22 mouse cellular contexts compared by ENCODE assay signal in the genomic region with DNA sequence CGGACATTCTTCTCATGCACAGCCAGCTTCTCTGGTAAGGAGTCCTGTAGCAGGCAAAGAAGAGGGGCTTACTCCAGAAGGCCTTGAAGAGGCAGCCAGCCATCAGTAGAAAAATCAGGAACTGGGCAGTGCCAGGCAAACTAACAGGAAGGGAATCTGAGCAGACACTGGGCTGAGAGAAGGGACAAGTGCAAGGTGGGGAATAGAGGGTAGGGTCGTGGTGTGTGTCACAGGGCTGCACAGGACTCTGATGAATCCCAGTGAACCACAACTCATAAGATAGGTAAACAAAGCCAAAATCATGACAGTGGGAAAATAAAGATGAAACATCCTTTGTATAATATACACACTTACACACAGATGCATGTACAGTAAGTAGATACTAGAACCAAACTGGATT. TPM values are rescaled to one million over a fixed set of nuclear protein-coding genes. Genes with fewer than 3 reads are reported as not detected.
DNase-seq lines count a peak whose midpoint lies in the region; ATAC-seq and TF ChIP-seq lines count a peak whose summit lies in the region.
"Had no signal": no experiment of that assay in that cellular context is flagged by ENCODE, and none has a peak within 500 bp of the region (broad histone marks: within the 10 kb centered on the region; RNA-seq: fewer than 3 reads in every experiment).

No protein-coding gene starts in this region.

- peak overlapping the region; percentile 38; the same call in 1 of the 2 replicates for H3K27ac ChIP-seq in kidney, embryonic 14.5 days (ENCODE audit: low read depth, low read length)
- H3K27ac ChIP-seq in kidney, embryonic 15.5 days = peak overlapping the region; percentile 35
- H3K27ac ChIP-seq in kidney, embryonic 16.5 days (ENCODE audit: low read length) = peak overlapping the region; percentile 33; the same call in 1 of the 2 replicates
- peak overlapping the region; percentile 42; the same call in 1 of the 2 replicates for H3K27ac ChIP-seq in kidney, postnatal 0 days

- H3K4me3 ChIP-seq in kidney, embryonic 14.5 days (ENCODE audit: low read length) = no peak overlapping the region
- no peak overlapping the region for H3K4me3 ChIP-seq in kidney, embryonic 15.5 days (replicated peaks)
- no peak overlapping the region for H3K4me3 ChIP-seq in kidney, embryonic 16.5 days (ENCODE audit: low read length)
- H3K4me3 ChIP-seq in kidney, postnatal 0 days (replicated peaks; ENCODE audit: low read depth, low read length) = no peak overlapping the region

- H3K4me1 ChIP-seq in kidney, embryonic 14.5 days (ENCODE audit: control insufficient read depth, insufficient read depth, low read length) = no peaks in the 10 kb centered on the region
- peaks cover 7% of the 10 kb centered on the region for H3K4me1 ChIP-seq in kidney, embryonic 15.5 days
- no peaks in the 10 kb centered on the region; the same call in 1 of the 2 replicates for H3K4me1 ChIP-seq in kidney, embryonic 16.5 days (ENCODE audit: insufficient read depth, low read length)
- H3K4me1 ChIP-seq in kidney, postnatal 0 days (replicated peaks; ENCODE audit: insufficient read depth, low read length) = no peaks in the 10 kb centered on the region; the same call in 1 of the 2 replicates

- TF ChIP-seq CTCF in kidney, postnatal 0 days (IDR thresholded peaks at IDR 0.05; ENCODE audit: low read depth) = no peak

- H3K9me3 ChIP-seq in kidney, embryonic 14.5 days (ENCODE audit: control insufficient read depth, low read length) = no peaks in the 10 kb centered on the region
- no peaks in the 10 kb centered on the region for H3K9me3 ChIP-seq in kidney, embryonic 15.5 days (replicated peaks)
- H3K9me3 ChIP-seq in kidney, embryonic 16.5 days (ENCODE audit: low read length) = no peaks in the 10 kb centered on the region
- no peaks in the 10 kb centered on the region for H3K9me3 ChIP-seq in kidney, postnatal 0 days (replicated peaks; ENCODE audit: low read length)
- H3K9me3 ChIP-seq: G1E had no signal

- peak; percentile 58; the same call in 1 of the 2 replicates for ATAC-seq in kidney, embryonic 14.5 days (ENCODE audit: low FRiP score, low TSS enrichment)
- ATAC-seq in kidney, embryonic 15.5 days (replicated peaks; ENCODE audit: low FRiP score) = no peak; the same call in 1 of the 2 replicates
- peak; percentile 66; the same call in 1 of the 2 replicates for ATAC-seq in kidney, embryonic 16.5 days (ENCODE audit: low FRiP score, low TSS enrichment)
- ATAC-seq in kidney, postnatal 0 days (replicated peaks; ENCODE audit: low FRiP score, low read depth) = no peak
- ATAC-seq: activated CD4-positive, CD25-positive, alpha-beta regulatory T cell, adult 4 months; CD4-positive, CD25-positive, alpha-beta regulatory T cell, adult 4 months; Patski had no signal

- no peak for DNase-seq in kidney, adult 9 months
- DNase-seq in kidney, postnatal 10 days = no peak
- DNase-seq in kidney, adult 11 months = no peak
- DNase-seq in kidney, postnatal 0 days (ENCODE audit: low spot score) = no peak
- DNase-seq in kidney, postnatal 36 days = no peak
- DNase-seq: adrenal gland, adult 2 months; adrenal gland, adult 8-10 months; adrenal gland, postnatal 10 days; adrenal gland, postnatal 14 days; adrenal gland, postnatal 25 days; adrenal gland, postnatal 36 days; B cell, adult 2 months; cerebellum, adult 11 months; cerebellum, adult 11-12 months had no signal

- H3K9ac ChIP-seq in kidney, embryonic 14.5 days (ENCODE audit: low read depth, low read length) = no peak overlapping the region
- no peak overlapping the region for H3K9ac ChIP-seq in kidney, embryonic 15.5 days
- H3K9ac ChIP-seq in kidney, embryonic 16.5 days (replicated peaks; ENCODE audit: low read length) = 0 out of 2 replicates have a peak overlapping the region, but pooled peaks have one; percentile 16
- no peak overlapping the region for H3K9ac ChIP-seq in kidney, postnatal 0 days (ENCODE audit: low read depth, low read length)

- H3K36me3 ChIP-seq in kidney, embryonic 14.5 days (ENCODE audit: control insufficient read depth, insufficient read depth, low read length) = peaks cover 60% of the 10 kb centered on the region
- peaks cover 93% of the 10 kb centered on the region for H3K36me3 ChIP-seq in kidney, embryonic 15.5 days
- H3K36me3 ChIP-seq in kidney, embryonic 16.5 days (ENCODE audit: insufficient read depth, low read length) = peaks cover 56% of the 10 kb centered on the region
- peaks cover 44% of the 10 kb centered on the region for H3K36me3 ChIP-seq in kidney, postnatal 0 days (ENCODE audit: insufficient read depth, low read length)

- WGBS in kidney, embryonic 14.5 days = 51% methylated on average over 2 of the region's 2 CpGs
- WGBS in kidney, embryonic 15.5 days = 52% methylated on average over 2 of the region's 2 CpGs
- 56% methylated on average over 2 of the region's 2 CpGs for WGBS in kidney, embryonic 16.5 days
- WGBS in kidney, postnatal 0 days = 46% methylated on average over 2 of the region's 2 CpGs

- H3K27me3 ChIP-seq in kidney, embryonic 14.5 days (ENCODE audit: control insufficient read depth, insufficient read depth, low read length) = no peaks in the 10 kb centered on the region
- H3K27me3 ChIP-seq in kidney, embryonic 15.5 days = no peaks in the 10 kb centered on the region
- H3K27me3 ChIP-seq in kidney, embryonic 16.5 days (ENCODE audit: insufficient read depth, low read length) = no peaks in the 10 kb centered on the region
- no peaks in the 10 kb centered on the region for H3K27me3 ChIP-seq in kidney, postnatal 0 days (ENCODE audit: insufficient read depth, low read length)
- H3K27me3 ChIP-seq: CH12.LX, Patski had no signal

- H3K4me2 ChIP-seq in kidney, embryonic 14.5 days (replicated peaks; ENCODE audit: low read depth, low read length) = no peak overlapping the region
- no peak overlapping the region for H3K4me2 ChIP-seq in kidney, embryonic 15.5 days
- no peak overlapping the region for H3K4me2 ChIP-seq in kidney, embryonic 16.5 days (replicated peaks; ENCODE audit: low read depth, low read length)
- no peak overlapping the region for H3K4me2 ChIP-seq in kidney, postnatal 0 days (ENCODE audit: low read length)

RNA-seq across cellular contexts. Expression of gene Arhgap1, which starts 26.8 kb away (rescaled TPM):
- polyA plus RNA-seq in kidney, embryonic 14.5 days (2014; fragmentation: Nextera tagmentation; extraction: Ambion mirVana) = 86.9 and 119 TPM in 2 replicates
- 110 and 132 TPM in 2 replicates for polyA plus RNA-seq in kidney, embryonic 15.5 days (2015; fragmentation: Nextera tagmentation; extraction: Ambion mirVana)
- 137 and 142 TPM in 2 replicates for polyA plus RNA-seq in kidney, embryonic 16.5 days (2015; fragmentation: Nextera tagmentation; extraction: Ambion mirVana)
- 111 and 114 TPM in 2 replicates for polyA plus RNA-seq in kidney, postnatal 0 days (2015; fragmentation: Nextera tagmentation; extraction: Ambion mirVana)

RNA-seq across cellular contexts. Expression of gene Zfp408, which starts 26.8 kb away (rescaled TPM):
- 7.4 and 12.5 TPM in 2 replicates for polyA plus RNA-seq in kidney, embryonic 14.5 days (2014; fragmentation: Nextera tagmentation; extraction: Ambion mirVana)
- 11.9 and 13.7 TPM in 2 replicates for polyA plus RNA-seq in kidney, embryonic 15.5 days (2015; fragmentation: Nextera tagmentation; extraction: Ambion mirVana)
- polyA plus RNA-seq in kidney, embryonic 16.5 days (2015; fragmentation: Nextera tagmentation; extraction: Ambion mirVana) = 12.6 and 13.8 TPM in 2 replicates
- polyA plus RNA-seq in kidney, postnatal 0 days (2015; fragmentation: Nextera tagmentation; extraction: Ambion mirVana) = 4.6 and 5.3 TPM in 2 replicates

RNA-seq across cellular contexts. Expression of gene Atg13, which starts 34.0 kb away (rescaled TPM):
- polyA plus RNA-seq in kidney, embryonic 14.5 days (2014; fragmentation: Nextera tagmentation; extraction: Ambion mirVana) = 18.4 and 26.6 TPM in 2 replicates
- polyA plus RNA-seq in kidney, embryonic 15.5 days (2015; fragmentation: Nextera tagmentation; extraction: Ambion mirVana) = 24.7 and 26.3 TPM in 2 replicates
- 29.1 and 29.2 TPM in 2 replicates for polyA plus RNA-seq in kidney, embryonic 16.5 days (2015; fragmentation: Nextera tagmentation; extraction: Ambion mirVana)
- 20.8 and 22.3 TPM in 2 replicates for polyA plus RNA-seq in kidney, postnatal 0 days (2015; fragmentation: Nextera tagmentation; extraction: Ambion mirVana)

RNA-seq across cellular contexts. Expression of gene Harbi1, which starts 34.2 kb away (rescaled TPM):
- 13.3 and 21.2 TPM in 2 replicates for polyA plus RNA-seq in kidney, embryonic 14.5 days (2014; fragmentation: Nextera tagmentation; extraction: Ambion mirVana)
- 22.4 and 22.6 TPM in 2 replicates for polyA plus RNA-seq in kidney, embryonic 15.5 days (2015; fragmentation: Nextera tagmentation; extraction: Ambion mirVana)
- polyA plus RNA-seq in kidney, embryonic 16.5 days (2015; fragmentation: Nextera tagmentation; extraction: Ambion mirVana) = 20.6 and 24.7 TPM in 2 replicates
- 16.1 and 17.2 TPM in 2 replicates for polyA plus RNA-seq in kidney, postnatal 0 days (2015; fragmentation: Nextera tagmentation; extraction: Ambion mirVana)

RNA-seq across cellular contexts. Expression of gene F2, which starts 40.2 kb away (rescaled TPM):
- polyA plus RNA-seq in kidney, embryonic 14.5 days (2014; fragmentation: Nextera tagmentation; extraction: Ambion mirVana) = 0.13 TPM in 1 of 2 replicates, not detected in the other
- 1.7 and 4.6 TPM in 2 replicates for polyA plus RNA-seq in kidney, embryonic 15.5 days (2015; fragmentation: Nextera tagmentation; extraction: Ambion mirVana)
- 1.2 and 1.8 TPM in 2 replicates for polyA plus RNA-seq in kidney, embryonic 16.5 days (2015; fragmentation: Nextera tagmentation; extraction: Ambion mirVana)
- polyA plus RNA-seq in kidney, postnatal 0 days (2015; fragmentation: Nextera tagmentation; extraction: Ambion mirVana) = 0.05 and 0.40 TPM in 2 replicates
- polyA plus RNA-seq: Patski had no signal

Comparison
In these comparisons a context has a peak if more than half of its experiments do, and no peak if none do; other contexts are left out.
1. ATAC-seq: peak in kidney, embryonic 14.5 days (single experiment) and kidney, embryonic 16.5 days (single experiment); none in kidney, embryonic 15.5 days (single experiment) and kidney, postnatal 0 days (single experiment).
2. Peak in every context shown above with its lines, with median percentiles within 50 percentile points of each other: H3K27ac ChIP-seq.